Mouse (Mus musculus): Measurements from ENCODE around the gene Gng3. TPM values are rescaled to one million over a fixed set of nuclear protein-coding genes. Genes with fewer than 3 reads are reported as not detected.

Gene Gng3
- polyA plus RNA-seq (2012; ENCODE audit: low replicate concordance), result not detected in 2 replicates

DNA sequence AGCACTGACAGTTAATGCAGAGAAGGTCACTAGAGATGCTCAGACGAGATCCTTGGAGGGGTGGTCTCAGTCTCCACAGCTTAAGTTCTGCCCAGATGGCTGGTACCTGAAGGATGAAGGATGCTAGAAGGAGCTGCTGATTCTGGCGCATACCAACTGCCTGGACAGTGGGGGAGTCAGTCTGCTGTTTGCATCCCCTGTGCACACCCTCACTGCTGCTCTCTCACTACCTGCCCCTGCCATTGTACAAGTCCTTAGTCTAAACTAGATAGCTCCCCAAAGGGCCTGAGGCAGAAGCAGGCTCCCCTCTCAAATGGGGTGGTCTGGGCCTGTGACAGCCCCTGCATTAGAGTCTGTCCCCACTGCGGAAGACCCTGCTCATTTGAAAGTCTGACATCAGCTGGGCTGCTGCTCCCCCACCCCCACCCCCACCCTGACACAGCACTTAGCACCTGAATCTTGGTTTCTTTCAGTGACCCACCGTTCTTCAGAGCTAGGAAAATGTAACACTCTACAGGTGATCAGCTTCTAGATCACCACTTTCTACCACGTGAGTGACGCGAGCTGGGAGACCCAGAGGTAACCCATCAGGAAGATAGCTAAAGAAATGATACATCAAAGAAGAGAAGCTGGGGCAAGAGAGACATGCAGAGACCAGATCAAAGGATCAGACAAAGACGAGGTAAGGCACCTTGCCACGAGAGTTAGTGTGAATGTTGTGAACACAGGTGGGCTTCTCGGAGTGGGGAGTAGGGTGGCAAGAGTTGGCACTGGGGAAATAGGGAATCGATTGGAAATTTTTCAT lies at the start of gene Gng3:
Gng3 (minus strand) TSS at position 92 of the 805 bp plus-strand sequence.

DNA sequence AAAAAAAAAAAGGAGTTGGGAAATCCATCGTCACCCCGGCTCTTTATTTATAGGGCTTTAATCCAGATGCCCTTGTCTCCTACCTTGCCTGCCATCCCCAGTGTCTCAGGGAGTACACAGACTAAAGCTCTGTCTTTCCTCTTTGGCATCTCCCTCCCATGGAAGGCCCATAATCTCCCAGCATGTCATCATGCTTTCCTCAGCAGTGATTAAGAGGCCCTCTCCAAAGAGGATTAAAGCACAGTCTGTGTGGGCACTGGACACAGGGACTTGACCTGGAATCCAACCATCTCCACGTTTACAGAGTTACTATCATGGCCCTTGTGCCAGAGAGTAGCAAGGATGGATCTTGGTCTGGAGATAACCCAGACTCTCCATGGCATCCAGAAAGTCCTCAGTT lies 44.6 kb upstream of the Gng3 start, which contains the start of the genes Lbhd1 and Gm49403:
Lbhd1 (plus strand) TSS at position 117 of the 400 bp plus-strand sequence.
Gm49403 (plus strand) TSS at position 315 of the 400 bp plus-strand sequence.

DNA sequence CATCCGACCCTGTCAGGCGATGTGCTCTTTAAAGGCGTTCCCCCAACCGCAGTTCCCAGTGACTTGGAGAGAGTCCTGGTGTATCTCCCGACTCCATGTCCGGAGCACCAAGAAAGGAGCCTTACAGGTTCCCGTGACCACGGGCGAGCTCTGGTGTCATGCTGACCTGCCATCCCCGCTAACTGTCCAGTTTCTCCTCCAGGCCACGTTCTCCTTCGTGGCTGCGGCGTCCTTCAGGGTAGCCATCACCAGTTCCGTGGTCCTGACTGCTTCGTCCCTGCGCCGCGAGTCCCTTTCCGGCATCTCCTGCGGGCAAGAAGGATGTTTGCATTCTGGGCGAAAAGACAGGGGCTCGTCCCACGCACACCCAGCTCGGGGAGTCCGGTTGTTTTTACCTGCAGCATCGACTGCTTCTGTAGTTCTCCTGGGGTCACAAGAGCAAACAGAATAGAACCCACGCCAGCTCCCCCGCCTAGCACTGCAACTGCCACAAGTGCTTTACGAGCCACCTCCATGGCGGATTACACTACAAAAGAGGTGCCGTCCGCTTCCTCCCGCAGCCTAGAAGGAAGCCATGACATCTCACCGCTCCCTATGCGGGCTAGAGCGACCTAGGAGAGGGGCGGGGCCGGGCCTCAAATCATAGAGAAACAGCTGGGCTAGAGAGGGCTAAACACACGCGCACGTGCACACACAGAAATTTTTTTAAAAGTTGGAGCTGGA lies 41.5 kb upstream of the Gng3 start, which contains the start of gene Uqcc3:
Uqcc3 (minus strand) TSS at position 613 of the 723 bp plus-strand sequence.

DNA sequence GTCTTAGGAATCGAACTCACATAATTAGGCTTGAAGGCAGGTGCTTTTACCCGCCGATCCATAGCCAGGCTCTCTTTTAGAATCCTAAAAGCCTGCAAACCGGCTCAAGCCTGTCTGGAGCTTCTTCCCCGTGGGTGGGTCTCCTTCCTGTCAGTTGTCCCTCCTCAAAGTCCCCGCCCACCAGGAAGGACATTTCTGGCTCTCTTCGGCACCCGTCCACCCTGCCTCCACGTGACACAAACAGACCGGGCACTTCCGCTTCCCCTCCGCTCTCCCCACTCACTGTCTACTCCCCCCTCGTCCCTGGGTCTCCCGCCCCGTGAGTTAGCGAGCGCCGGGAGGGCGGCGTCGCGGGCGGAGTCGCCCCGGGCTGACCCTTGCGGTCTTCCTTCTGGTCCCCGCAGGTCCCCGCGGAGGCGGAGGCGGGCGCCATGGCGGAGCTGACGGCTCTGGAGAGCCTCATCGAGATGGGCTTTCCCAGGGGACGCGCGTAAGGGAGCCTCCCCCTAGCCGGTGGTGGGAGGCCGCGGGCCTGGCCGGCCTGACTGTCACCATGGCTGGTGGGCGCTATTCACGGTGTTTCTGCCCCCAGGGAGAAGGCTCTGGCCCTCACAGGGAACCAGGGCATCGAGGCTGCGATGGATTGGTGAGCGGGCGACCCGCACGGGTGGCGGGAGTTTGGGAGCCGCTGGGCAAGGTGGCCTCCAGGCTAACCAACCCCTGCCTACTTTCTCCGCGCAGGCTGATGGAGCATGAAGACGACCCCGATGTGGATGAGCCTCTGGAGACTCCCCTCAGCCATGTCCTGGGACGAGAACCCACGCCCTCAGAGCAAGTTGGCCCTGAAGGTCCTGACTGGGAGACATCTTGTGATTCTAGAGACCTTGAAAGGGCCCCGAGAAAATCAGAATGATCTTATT lies 32.5 kb upstream of the Gng3 start, which contains the start of gene Ubxn1:
Ubxn1 (plus strand) TSS at position 230 of the 920 bp plus-strand sequence.

DNA sequence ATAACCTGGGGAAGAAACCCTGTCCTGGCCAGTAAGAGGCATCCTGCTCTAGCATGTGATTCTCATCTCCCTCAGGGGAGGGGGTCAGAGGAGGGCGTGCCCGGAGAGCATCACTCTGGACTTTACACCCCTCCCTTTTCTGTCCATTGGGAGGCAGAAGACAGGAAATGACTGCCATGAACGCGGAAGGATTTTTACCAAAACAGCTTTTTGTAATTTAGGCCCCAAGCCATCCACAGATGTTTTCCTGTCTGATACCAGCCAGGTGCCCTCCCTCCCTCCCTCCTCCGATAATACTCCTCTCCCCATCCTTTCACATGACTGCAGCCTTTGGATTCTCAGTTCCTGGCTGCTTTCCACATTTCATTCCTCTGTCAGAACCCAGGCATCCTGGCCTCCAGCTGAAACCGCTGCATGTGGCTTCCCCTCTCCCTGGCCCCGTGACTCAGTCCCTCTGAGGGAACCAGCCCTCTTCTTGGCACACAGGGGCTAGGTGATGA lies 11.5 kb upstream of the Gng3 start, which contains the start of gene Lrrn4cl:
Lrrn4cl (plus strand) TSS at position 367 of the 500 bp plus-strand sequence.

DNA sequence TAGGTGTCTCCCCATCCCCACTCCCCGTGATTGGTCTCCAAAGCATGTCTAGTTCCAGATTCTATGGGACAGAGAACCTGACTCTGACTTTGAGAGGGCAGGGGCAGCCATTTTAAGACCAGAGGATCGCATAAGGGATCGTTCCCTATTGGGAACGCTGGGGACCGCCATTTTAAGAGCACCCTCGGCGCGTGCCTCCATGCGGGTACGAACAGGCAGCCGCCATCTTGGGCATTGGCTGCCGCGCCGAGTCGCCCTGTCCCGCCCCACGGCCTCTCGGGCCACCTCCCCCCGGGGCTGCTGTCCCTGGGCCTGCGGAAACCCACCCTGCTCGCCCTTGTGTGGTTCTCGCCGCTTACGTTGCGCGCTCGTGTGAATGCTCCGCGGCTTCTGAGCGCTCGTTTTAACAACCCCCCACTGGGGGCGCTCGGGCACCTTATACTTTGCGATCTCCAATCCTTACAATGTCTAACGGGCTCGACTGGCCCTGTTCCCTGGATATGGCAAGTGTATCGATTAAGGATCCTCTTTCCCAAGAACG lies 1.7 kb downstream of the Gng3 start, which contains the start of gene Bscl2:
Bscl2 (plus strand) TSS at position 217 of the 541 bp plus-strand sequence.

DNA sequence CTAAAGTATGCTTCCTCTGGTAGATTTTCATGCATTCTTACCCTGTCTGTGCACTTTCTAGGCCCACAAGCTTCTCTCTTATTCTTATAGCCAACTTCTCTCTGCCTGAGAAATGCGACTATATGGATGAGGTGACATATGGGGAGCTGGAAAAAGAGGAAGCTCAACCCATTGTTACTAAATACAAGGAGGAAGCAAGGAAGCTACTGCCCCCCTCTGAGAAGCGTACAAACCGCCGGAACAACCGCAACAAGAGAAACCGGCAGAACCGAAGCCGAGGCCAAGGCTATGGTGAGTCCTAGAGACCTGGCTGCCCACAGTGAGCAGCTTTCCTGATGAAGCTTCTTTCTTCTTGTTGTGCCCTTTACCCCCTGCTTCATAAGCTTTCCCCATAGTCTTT lies 9.3 kb downstream of the Gng3 start, which contains the start of gene AC129217.1:
AC129217.1 (plus strand) TSS at position 114 of the 400 bp plus-strand sequence.

DNA sequence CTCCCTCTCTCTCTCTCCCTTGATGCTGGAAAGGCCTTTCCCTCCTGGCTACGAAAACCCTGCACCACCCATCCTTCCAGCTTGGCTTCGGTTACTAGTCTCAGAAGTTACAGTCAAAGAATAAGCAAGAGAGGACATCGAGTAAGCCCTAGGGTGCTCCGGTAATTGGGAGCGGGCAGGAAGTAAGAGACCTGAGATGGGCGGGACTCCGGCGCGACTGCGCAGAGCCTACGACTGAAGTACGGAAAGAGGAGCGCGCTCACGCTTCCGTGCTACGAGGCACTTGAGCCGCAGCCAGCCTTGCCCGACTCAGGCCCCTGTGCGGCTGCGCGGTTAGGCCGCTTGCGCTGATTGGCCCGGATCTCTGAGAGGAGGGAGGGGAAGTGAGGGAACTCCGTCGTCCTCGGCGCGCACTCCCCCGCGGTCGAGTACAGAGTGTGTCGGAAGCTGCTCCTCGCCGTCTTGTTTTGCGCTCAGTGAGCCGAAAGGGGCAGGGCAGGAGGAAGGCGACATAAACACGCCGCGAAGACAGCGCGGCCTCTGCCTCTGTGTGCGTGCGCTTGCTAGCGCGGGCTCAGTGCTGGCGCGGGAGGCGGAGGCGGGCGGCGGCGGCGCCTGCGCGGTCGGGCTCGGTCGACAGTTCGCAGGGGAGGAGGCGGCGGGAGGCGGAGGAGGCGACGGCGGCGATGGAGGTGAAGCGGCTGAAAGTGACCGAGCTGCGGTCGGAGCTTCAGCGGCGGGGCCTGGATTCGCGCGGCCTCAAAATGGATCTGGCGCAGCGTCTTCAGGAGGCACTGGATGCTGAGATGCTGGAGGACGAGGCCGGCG lies 19.2 kb downstream of the Gng3 start, which contains the start of gene Hnrnpul2:
Hnrnpul2 (plus strand) TSS at position 415 of the 828 bp plus-strand sequence.

DNA sequence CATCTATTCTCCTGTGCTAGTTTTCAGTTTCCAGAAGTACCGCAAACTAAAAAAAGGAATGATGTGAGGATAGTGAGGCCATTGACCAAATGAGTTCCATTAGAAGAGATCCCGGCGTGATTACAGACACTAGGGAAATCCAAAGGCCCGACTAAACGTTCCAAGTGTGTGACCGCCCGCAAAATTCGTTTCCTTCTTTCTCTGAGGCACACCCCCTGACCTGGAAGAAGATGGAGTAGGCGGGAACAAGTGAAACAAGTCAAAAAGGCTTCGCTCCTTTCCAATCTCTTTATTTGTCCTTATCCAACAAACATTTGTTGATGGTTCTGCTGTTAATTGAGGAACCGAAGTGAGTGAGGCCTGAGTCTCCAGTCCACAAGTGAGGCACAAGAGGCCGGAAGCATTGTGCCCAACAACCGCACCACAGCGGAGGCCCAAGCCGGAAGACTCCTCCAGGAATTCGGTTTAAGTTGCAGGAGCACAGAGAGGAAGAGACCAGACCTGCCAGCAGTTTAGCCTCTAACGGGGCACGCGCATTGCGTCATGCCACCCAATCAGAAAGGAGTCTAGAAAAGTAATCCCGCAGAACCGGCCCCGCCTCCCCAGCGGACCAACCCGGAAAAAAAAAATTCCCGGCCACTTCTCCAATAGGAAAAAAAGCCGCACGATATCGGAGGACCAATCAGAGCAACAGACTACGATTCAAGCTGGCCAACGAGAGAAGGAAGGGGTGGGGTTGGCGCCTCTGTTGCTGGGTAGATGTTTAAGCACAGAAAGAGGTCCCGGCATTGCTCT lies 20.0 kb downstream of the Gng3 start, which contains the start of gene Ttc9c:
Ttc9c (minus strand) TSS at position 533 of the 795 bp plus-strand sequence.

DNA sequence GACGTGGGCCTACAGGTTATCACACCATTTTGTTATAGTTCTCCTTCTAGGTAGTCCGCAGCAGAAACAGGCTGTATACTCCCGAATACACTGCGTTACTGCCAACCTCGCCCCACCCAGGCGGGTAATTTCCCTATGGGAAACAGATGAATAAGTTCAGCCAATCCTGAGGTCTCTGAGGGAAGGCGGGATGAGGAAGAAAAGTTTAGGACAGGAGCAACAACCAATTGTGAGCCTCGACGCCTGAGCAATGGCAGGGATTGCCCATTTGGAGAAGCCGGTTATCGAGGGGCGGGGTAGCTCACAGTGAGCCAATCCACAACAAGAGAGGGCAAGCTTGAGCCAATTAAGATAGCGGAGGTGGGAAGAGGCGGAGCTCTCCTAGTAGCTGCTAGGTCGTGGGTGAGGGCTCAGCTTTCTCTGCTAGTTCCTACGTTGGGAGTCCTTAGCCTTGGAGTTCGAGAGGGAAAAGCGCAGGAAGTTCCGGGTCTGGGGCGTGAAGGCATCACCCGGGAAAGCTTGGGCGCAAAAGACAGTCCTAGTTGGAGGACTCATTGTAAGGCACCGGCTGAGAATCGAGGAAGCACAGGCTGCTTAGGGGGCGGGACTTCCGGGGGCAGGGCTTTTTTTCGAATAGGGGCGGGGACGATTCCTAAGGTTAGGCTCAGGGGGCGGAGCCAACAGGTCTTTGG lies 36.7 kb downstream of the Gng3 start, which contains the start of gene Zbtb3:
Zbtb3 (plus strand) TSS at position 426 of the 692 bp plus-strand sequence.

DNA sequence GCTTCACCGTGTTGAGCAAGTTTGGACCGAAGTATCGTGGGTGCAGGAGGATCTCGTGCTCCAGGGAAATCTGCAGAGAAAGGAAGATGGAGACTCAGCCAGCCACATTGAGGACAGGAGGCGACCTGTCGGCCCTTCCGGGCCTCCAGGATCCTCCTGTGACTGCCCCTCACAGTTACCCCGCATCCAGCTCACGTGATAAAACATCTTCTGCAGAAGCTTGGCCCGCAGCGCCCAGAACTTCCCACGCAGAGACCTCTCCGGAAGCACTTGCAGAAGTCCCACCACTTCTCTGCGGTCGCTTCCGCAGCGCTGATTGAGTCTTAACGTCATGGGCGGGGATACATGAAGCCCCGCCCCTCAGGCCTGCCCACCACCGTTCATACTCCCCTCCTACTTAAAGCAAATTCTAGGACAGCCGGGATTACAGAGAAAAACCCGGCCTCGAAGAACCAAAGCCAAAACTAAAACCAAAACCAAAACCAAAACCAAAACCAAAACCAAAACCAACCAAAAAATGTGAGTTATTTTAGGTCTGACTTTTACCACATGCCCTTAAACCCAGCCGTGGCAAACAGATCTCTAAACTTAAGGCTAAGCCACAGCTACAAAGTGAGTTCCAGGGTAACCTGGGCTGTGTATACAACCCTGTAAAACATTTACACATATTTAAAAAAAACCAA lies 40.6 kb downstream of the Gng3 start, which contains the start of gene Polr2g:
Polr2g (minus strand) TSS at position 314 of the 683 bp plus-strand sequence.

Other genes starting within 250 kb of the Gng3 start
- gene Slc22a8, start 247.9 kb downstream of the Gng3 start, polyA plus RNA-seq (2012; ENCODE audit: low replicate concordance), result not detected in 2 replicates
- gene Slc22a6, start 221.2 kb downstream of the Gng3 start, polyA plus RNA-seq (2012; ENCODE audit: low replicate concordance), result not detected in 2 replicates
- gene Chrm1, start 175.4 kb downstream of the Gng3 start, polyA plus RNA-seq (2012; ENCODE audit: low replicate concordance), result not detected in 2 replicates
- 129 and 167 TPM in 2 replicates for gene Slc3a2, start 115.8 kb downstream of the Gng3 start, polyA plus RNA-seq (2012; ENCODE audit: low replicate concordance)
- 21.6 and 29.2 TPM in 2 replicates for gene Wdr74, start 103.4 kb downstream of the Gng3 start, polyA plus RNA-seq (2012; ENCODE audit: low replicate concordance)
- gene 1700092M07Rik, start 98.5 kb downstream of the Gng3 start, polyA plus RNA-seq (2012; ENCODE audit: low replicate concordance), result not detected in 2 replicates
- 17.5 and 22.6 TPM in 2 replicates for gene Stx5a, start 97.8 kb downstream of the Gng3 start, polyA plus RNA-seq (2012; ENCODE audit: low replicate concordance)
- gene Nxf1, start 82.1 kb downstream of the Gng3 start, polyA plus RNA-seq (2012; ENCODE audit: low replicate concordance), result 39.0 and 42.9 TPM in 2 replicates
- 69.6 and 147 TPM in 2 replicates for gene Tmem223, start 68.2 kb downstream of the Gng3 start, polyA plus RNA-seq (2012; ENCODE audit: low replicate concordance)
- gene Tmem179b, start 64.7 kb downstream of the Gng3 start, polyA plus RNA-seq (2012; ENCODE audit: low replicate concordance), result 19.3 and 85.5 TPM in 2 replicates
- 47.7 and 56.1 TPM in 2 replicates for gene Taf6l, start 52.8 kb downstream of the Gng3 start, polyA plus RNA-seq (2012; ENCODE audit: low replicate concordance)
- 4.5 and 17.9 TPM in 2 replicates for gene Polr2g, start 40.6 kb downstream of the Gng3 start, polyA plus RNA-seq (2012; ENCODE audit: low replicate concordance)
- 0.39 and 2.0 TPM in 2 replicates for gene Zbtb3, start 36.6 kb downstream of the Gng3 start, polyA plus RNA-seq (2012; ENCODE audit: low replicate concordance)
- 4.0 and 4.6 TPM in 2 replicates for gene Ttc9c, start 19.9 kb downstream of the Gng3 start, polyA plus RNA-seq (2012; ENCODE audit: low replicate concordance)
- gene Hnrnpul2, start 19.2 kb downstream of the Gng3 start, polyA plus RNA-seq (2012; ENCODE audit: low replicate concordance), result 59.4 and 120 TPM in 2 replicates
- 40.3 and 101 TPM in 2 replicates for gene AC129217.1, start 9.4 kb downstream of the Gng3 start, polyA plus RNA-seq (2012; ENCODE audit: low replicate concordance)
- gene Bscl2, start 1.7 kb downstream of the Gng3 start, polyA plus RNA-seq (2012; ENCODE audit: low replicate concordance), result 36.5 and 111 TPM in 2 replicates
- 0.09 and 0.24 TPM in 2 replicates for gene Lrrn4cl, start 11.6 kb upstream of the Gng3 start, polyA plus RNA-seq (2012; ENCODE audit: low replicate concordance)
- 78.0 and 79.9 TPM in 2 replicates for gene Ubxn1, start 32.3 kb upstream of the Gng3 start, polyA plus RNA-seq (2012; ENCODE audit: low replicate concordance)
- 10.7 and 29.9 TPM in 2 replicates for gene Uqcc3, start 41.7 kb upstream of the Gng3 start, polyA plus RNA-seq (2012; ENCODE audit: low replicate concordance)
- gene Lbhd1, start 44.5 kb upstream of the Gng3 start, polyA plus RNA-seq (2012; ENCODE audit: low replicate concordance), result 1.7 TPM in 1 of 2 replicates, not detected in the other
- gene Gm49403, start 44.7 kb upstream of the Gng3 start, polyA plus RNA-seq (2012; ENCODE audit: low replicate concordance), result not detected in 2 replicates
- gene 1810009A15Rik, start 49.7 kb upstream of the Gng3 start, polyA plus RNA-seq (2012; ENCODE audit: low replicate concordance), result 12.1 and 24.9 TPM in 2 replicates
- gene Gm49416, start 49.7 kb upstream of the Gng3 start, polyA plus RNA-seq (2012; ENCODE audit: low replicate concordance), result 0.92 and 16.1 TPM in 2 replicates
- gene Ints5, start 53.8 kb upstream of the Gng3 start, polyA plus RNA-seq (2012; ENCODE audit: low replicate concordance), result 35.0 and 93.2 TPM in 2 replicates
- gene Ganab, start 58.9 kb upstream of the Gng3 start, polyA plus RNA-seq (2012; ENCODE audit: low replicate concordance), result 35.8 and 36.8 TPM in 2 replicates
- gene B3gat3, start 81.2 kb upstream of the Gng3 start, polyA plus RNA-seq (2012; ENCODE audit: low replicate concordance), result 110 and 144 TPM in 2 replicates
- 28.2 and 31.8 TPM in 2 replicates for gene Rom1, start 90.2 kb upstream of the Gng3 start, polyA plus RNA-seq (2012; ENCODE audit: low replicate concordance)
- 92.9 and 101 TPM in 2 replicates for gene Eml3, start 90.4 kb upstream of the Gng3 start, polyA plus RNA-seq (2012; ENCODE audit: low replicate concordance)
- 33.6 and 60.7 TPM in 2 replicates for gene Mta2, start 102.7 kb upstream of the Gng3 start, polyA plus RNA-seq (2012; ENCODE audit: low replicate concordance)
- 41.2 and 58.4 TPM in 2 replicates for gene Tut1, start 114.7 kb upstream of the Gng3 start, polyA plus RNA-seq (2012; ENCODE audit: low replicate concordance)
- gene Eef1g, start 127.8 kb upstream of the Gng3 start, polyA plus RNA-seq (2012; ENCODE audit: low replicate concordance), result 34.0 and 130 TPM in 2 replicates
- 6.4 and 8.8 TPM in 2 replicates for gene Ahnak, start 150.1 kb upstream of the Gng3 start, polyA plus RNA-seq (2012; ENCODE audit: low replicate concordance)
- gene Scgb1a1, start 248.8 kb upstream of the Gng3 start, polyA plus RNA-seq (2012; ENCODE audit: low replicate concordance), result not detected in 2 replicates